Mouse (Mus musculus) MEL (cell line): ENCODE measurements around the gene Has3. TPM values are rescaled to one million over a fixed set of nuclear protein-coding genes. Genes with fewer than 3 reads are reported as not detected.

Experiments
- DNase-seq: peaks from one replicate; pipeline ENCODE4 v3.0.0; 2011; ENCODE audit warnings: low read depth, low spot score
- H3K27ac ChIP-seq: 2 replicates; pipeline ENCODE4 v1.5.1; 2012; ENCODE audit warnings: low read depth, mild to moderate bottlenecking, control low read depth, low read length, moderate library complexity; ENCODE audit not compliant: control insufficient read depth
- H3K27me3 ChIP-seq, 2 experiments: fragments of 150-350 bp in 1 of 2; sonication (generic) in 1 of 2; 2 replicates each; pipeline ENCODE4 v1.6.1; 2012; ENCODE audit warnings: low read length in 2 of 2, mild to moderate bottlenecking in 2 of 2, improper control_type of control experiment in 1 of 2, moderate library complexity in 1 of 2; ENCODE audit not compliant: insufficient read depth in 2 of 2, control insufficient read depth in 1 of 2
- H3K36me3 ChIP-seq, 2 experiments: 2 replicates each; pipeline ENCODE4 v1.6.1; 2012 to 2014; ENCODE audit warnings: low read length in 2 of 2, improper control_type of control experiment in 1 of 2, inconsistent platforms in 1 of 2, mild to moderate bottlenecking in 1 of 2; ENCODE audit not compliant: insufficient read depth in 2 of 2, control insufficient read depth in 1 of 2
- H3K4me1 ChIP-seq, 2 experiments: fragments of 150-350 bp in 1 of 2; sonication (generic) in 1 of 2; 2 replicates each; pipeline ENCODE4 v1.6.1; 2012; ENCODE audit warnings: low read length in 2 of 2, improper control_type of control experiment in 1 of 2, mild to moderate bottlenecking in 1 of 2; ENCODE audit not compliant: insufficient read depth in 2 of 2, control insufficient read depth in 1 of 2
- H3K4me3 ChIP-seq, 2 experiments: fragments of 150-350 bp in 1 of 2; sonication (generic) in 1 of 2; 2 replicates each; pipeline ENCODE4 v1.5.1; 2012; ENCODE audit warnings: low read depth in 2 of 2, low read length in 2 of 2, mild to moderate bottlenecking in 2 of 2, moderate library complexity in 2 of 2, control low read depth in 1 of 2, improper control_type of control experiment in 1 of 2; ENCODE audit not compliant: control insufficient read depth in 1 of 2, insufficient read depth in 1 of 2
- H3K79me2 ChIP-seq: 2 replicates; pipeline ENCODE4 v1.6.1; 2012; ENCODE audit warnings: mild to moderate bottlenecking, low read length, moderate library complexity; ENCODE audit not compliant: control insufficient read depth, poor library complexity, insufficient read depth
- H3K9ac ChIP-seq: 2 replicates; pipeline ENCODE4 v1.6.1; 2012; ENCODE audit warnings: low read depth, mild to moderate bottlenecking, control low read depth, low read length, moderate library complexity; ENCODE audit not compliant: control insufficient read depth, poor library complexity, severe bottlenecking
- H3K9me3 ChIP-seq: fragments of 150-350 bp; sonication (generic); replicated peaks from 2 replicates; pipeline ENCODE4 v1.6.1; 2012; ENCODE audit warnings: mild to moderate bottlenecking, low read length, improper control_type of control experiment, moderate library complexity; ENCODE audit not compliant: insufficient read depth
- CHD2 ChIP-seq: IDR thresholded peaks from 2 replicates; pipeline ENCODE4 v1.6.1; 2011; ENCODE audit warnings: low read length, improper control_type of control experiment
- ETS1 ChIP-seq: IDR thresholded peaks from 2 replicates; pipeline ENCODE4 v1.6.1; 2012; ENCODE audit warnings: low read depth, mild to moderate bottlenecking, inconsistent platforms, low read length, improper control_type of control experiment, moderate library complexity
- GABPA ChIP-seq: IDR thresholded peaks from 2 replicates; pipeline ENCODE4 v1.6.1; 2012; ENCODE audit warnings: low read depth, mild to moderate bottlenecking, inconsistent platforms, low read length, improper control_type of control experiment, moderate library complexity
- MAX ChIP-seq: IDR thresholded peaks from 2 replicates; pipeline ENCODE4 v1.6.1; 2011; ENCODE audit warnings: low read length, improper control_type of control experiment
- MAZ ChIP-seq: IDR thresholded peaks from 2 replicates; pipeline ENCODE4 v1.6.1; 2012; ENCODE audit warnings: low read depth, mild to moderate bottlenecking, inconsistent platforms, low read length, improper control_type of control experiment
- MYB ChIP-seq: IDR thresholded peaks from 2 replicates; pipeline ENCODE4 v1.6.1; 2011; ENCODE audit warnings: mild to moderate bottlenecking, low read depth, low read length, improper control_type of control experiment
- POLR2A ChIP-seq, 2 experiments: IDR thresholded peaks; 2 replicates each; pipeline ENCODE4 v1.6.1; 2011 to 2012; ENCODE audit warnings: low read length in 2 of 2, mild to moderate bottlenecking in 2 of 2, control low read depth in 1 of 2, improper control_type of control experiment in 1 of 2, low read depth in 1 of 2, moderate library complexity in 1 of 2; ENCODE audit not compliant: control insufficient read depth in 1 of 2, insufficient read depth in 1 of 2, poor library complexity in 1 of 2
- POLR2AphosphoS5 ChIP-seq: IDR thresholded peaks from 2 replicates; pipeline ENCODE4 v1.6.1; 2012; ENCODE audit warnings: low read depth, borderline replicate concordance, mild to moderate bottlenecking, inconsistent platforms, low read length, moderate library complexity, mixed read lengths
- RAD21 ChIP-seq: IDR thresholded peaks from 2 replicates; pipeline ENCODE4 v1.6.1; 2011; ENCODE audit warnings: mild to moderate bottlenecking, low read depth, low read length, improper control_type of control experiment
- RCOR1 ChIP-seq: IDR thresholded peaks from 2 replicates; pipeline ENCODE4 v1.6.1; 2012; ENCODE audit warnings: low read depth, mild to moderate bottlenecking, inconsistent platforms, low read length, improper control_type of control experiment
- SIN3A ChIP-seq: IDR thresholded peaks from 2 replicates; pipeline ENCODE4 v1.6.1; 2012; ENCODE audit warnings: low read length, improper control_type of control experiment, inconsistent platforms
- UBTF ChIP-seq: IDR thresholded peaks from 2 replicates; pipeline ENCODE4 v1.6.1; 2012; ENCODE audit warnings: low read depth, mild to moderate bottlenecking, inconsistent platforms, low read length, improper control_type of control experiment, moderate library complexity, borderline replicate concordance; ENCODE audit not compliant: insufficient read depth
- USF1 ChIP-seq: IDR thresholded peaks from 2 replicates; pipeline ENCODE4 v1.6.1; 2014; ENCODE audit warnings: low read depth, mild to moderate bottlenecking, inconsistent platforms, low read length, improper control_type of control experiment, moderate library complexity
- ZC3H11A ChIP-seq: IDR thresholded peaks from 2 replicates; pipeline ENCODE4 v1.6.1; 2012; ENCODE audit warnings: low read depth, mild to moderate bottlenecking, inconsistent platforms, low read length, improper control_type of control experiment
- ZNF384 ChIP-seq: IDR thresholded peaks from 2 replicates; pipeline ENCODE4 v1.6.1; 2012; ENCODE audit warnings: low read depth, mild to moderate bottlenecking, inconsistent platforms, low read length, improper control_type of control experiment
- polyA plus RNA-seq, 2 experiments: library from polyadenylated mRNA; stranded (reverse) in 1 of 2; unstranded in 1 of 2; fragments of >175 nt in 1 of 2; fragments of >200 nt in 1 of 2; gene quantifications; 2 replicates each; pipeline versions ENCODE4 v1.2.1 to v1.2.4; 2012; ENCODE audit warnings: low replicate concordance in 2 of 2, low read depth in 1 of 2; ENCODE audit not compliant: insufficient read length in 2 of 2, insufficient read depth in 1 of 2, missing spikeins in 1 of 2
- total RNA-seq: library from RNA; depleted of rRNA; stranded (reverse); fragments of 300-350 nt; gene quantifications from 2 replicates; pipeline ENCODE4 v1.2.3, GENCODE M21; 2012

Gene Has3
- total and polyA plus RNA-seq, 3 experiments = 0.40 to 5.8 TPM; not detected in 1

DNA sequence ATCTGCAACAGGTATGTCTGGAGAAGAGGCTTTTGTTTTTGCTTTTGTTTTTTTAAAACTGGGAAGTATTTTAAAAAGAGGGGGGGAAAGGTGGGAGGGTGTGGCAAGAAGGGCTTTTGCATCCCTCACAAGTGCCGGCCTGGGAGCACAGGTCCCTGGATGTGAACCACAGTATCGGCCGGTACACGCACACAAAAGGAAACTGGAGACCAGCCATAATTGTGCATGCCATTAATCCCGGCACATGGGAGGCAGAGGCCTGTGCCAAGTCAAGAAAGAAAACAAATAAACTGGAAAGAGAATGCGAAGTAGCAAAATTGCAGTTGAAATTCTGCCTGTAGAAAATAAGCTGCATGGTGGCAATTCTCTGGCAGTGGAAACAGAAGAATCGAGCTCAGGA is 38.2 kb downstream of the Has3 start:
- Histone ChIP-seq H3K4me1 (no peaks in the 10 kb centered on the region), H3K4me3 (no peak overlapping the region), H3K27ac (no peak overlapping the region), H3K79me2 (no peaks in the 10 kb centered on the region; the same call in 1 of the 2 replicates), H3K36me3 (peaks cover 0 to 53% of the 10 kb centered on the region in 2 experiments; a peak in 2 of 4 replicates), H3K9ac (no peak overlapping the region), H3K27me3 (no peaks in the 10 kb centered on the region), H3K9me3 (no peaks in the 10 kb centered on the region)
- TF ChIP-seq ZNF384 (no peak), SIN3A (no peak), MYB (no peak), MAZ (no peak), ETS1 (no peak), RCOR1 (no peak), USF1 (no peak), MAX (no peak), GABPA (no peak), POLR2A (IDR thresholded peaks at IDR 0.05; ENCODE audit: control insufficient read depth in 1 of 2, insufficient read depth in 1 of 2, low read depth in 1 of 2, low read length in 2 of 2, poor library complexity in 1 of 2) (no peak)
- no peak for DNase-seq

DNA sequence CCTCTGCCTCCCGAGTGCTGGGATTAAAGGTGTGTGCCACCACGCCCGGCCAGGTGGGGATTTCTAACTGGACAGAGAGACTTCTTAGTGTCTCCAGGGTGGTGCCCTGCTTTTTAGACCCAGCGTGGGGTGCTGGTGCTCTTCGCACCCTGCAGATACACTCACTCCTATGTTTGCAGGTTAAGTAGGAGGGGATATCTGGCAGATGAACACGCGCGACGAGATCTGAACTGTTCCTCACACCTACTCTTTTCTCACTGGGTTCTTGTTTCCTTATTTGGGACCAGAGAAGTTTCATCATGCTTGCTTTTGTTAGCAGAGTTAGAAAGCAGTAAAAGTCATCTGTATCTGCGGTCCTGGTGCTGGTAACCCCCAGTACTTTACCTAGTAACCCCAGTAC is 43.6 kb downstream of the Has3 start:
- H3K27me3 ChIP-seq = no peaks in the 10 kb centered on the region
- H3K9me3 ChIP-seq = no peaks in the 10 kb centered on the region
- no peaks in the 10 kb centered on the region for H3K79me2 ChIP-seq
- H3K4me1 ChIP-seq = no peaks in the 10 kb centered on the region
- H3K36me3 ChIP-seq = peaks cover 0 to 57% of the 10 kb centered on the region in 2 experiments; a peak in 2 of 4 replicates
- H3K9ac ChIP-seq = no peak overlapping the region
- no peak overlapping the region for H3K4me3 ChIP-seq
- TF ChIP-seq USF1 (no peak), RAD21 (no peak), CHD2 (no peak), ZC3H11A (no peak), ETS1 (no peak), UBTF (no peak), POLR2AphosphoS5 (no peak)
- H3K27ac ChIP-seq = no peak overlapping the region
- DNase-seq = no peak

DNA sequence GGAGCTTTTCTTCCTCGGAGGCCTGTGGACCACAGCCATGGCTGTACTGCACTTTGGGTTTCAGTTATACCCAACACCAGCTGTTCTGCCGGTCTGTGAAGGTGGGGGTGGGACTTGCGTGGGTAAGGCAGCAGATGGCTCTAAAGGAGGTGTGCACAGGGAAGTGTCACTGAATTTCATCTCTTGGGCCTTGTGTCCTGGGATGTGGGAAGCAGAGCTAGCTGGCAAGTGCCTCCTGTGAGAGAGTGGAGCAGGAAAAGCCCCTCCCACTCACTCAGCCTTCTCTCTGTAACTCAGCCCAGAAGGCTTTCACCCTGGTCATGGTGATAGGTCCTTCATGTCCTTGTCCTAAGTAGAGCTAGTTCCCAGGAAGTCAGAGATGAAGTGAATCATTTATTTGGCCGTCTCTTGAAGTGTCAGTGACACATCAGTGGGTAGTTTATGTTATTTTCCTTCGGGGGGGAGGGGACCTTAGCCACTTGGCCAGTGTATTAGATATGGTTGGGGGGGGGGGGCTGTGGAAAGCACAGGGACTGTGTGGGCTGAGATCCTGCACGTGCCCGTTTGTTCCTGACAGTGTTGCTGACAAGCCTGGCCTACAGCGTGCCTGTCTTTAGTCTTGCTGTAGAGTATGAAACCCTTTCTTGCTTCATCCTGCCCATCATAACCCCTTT is 49.8 kb downstream of the Has3 start:
- Histone ChIP-seq H3K79me2 (no peaks in the 10 kb centered on the region), H3K27ac (no peak overlapping the region), H3K4me3 (no peak overlapping the region), H3K4me1 (no peaks in the 10 kb centered on the region), H3K9ac (no peak overlapping the region), H3K9me3 (no peaks in the 10 kb centered on the region), H3K36me3 (peaks cover 0 to 49% of the 10 kb centered on the region in 2 experiments; a peak in 2 of 4 replicates), H3K27me3 (no peaks in the 10 kb centered on the region)
- TF ChIP-seq MAZ (no peak), MYB (no peak), UBTF (no peak)
- DNase-seq = no peak
